Mouse (Mus musculus) forebrain, embryonic 16.5 days (tissue): Measurements from ENCODE around the gene F2rl3. TPM values are rescaled to one million over a fixed set of nuclear protein-coding genes. Genes with fewer than 3 reads are reported as not detected.

ENCODE experiments used
- ATAC-seq: fragments of 200-750 bp; cut with Nextera tagmentation; 2 replicates; pipeline ENCODE4 v1.8.0; 2017; ENCODE audit warnings: mild to moderate bottlenecking, moderate library complexity
- H3K27ac ChIP-seq: fragments of 300-500 bp; sonication (generic); 2 replicates; pipeline ENCODE4 v1.5.1; 2014; ENCODE audit warnings: low read length, control low read depth
- H3K27me3 ChIP-seq: fragments of 300-500 bp; sonication (generic); replicated peaks from 2 replicates; pipeline ENCODE4 v1.6.1; 2014; ENCODE audit warnings: low read length; ENCODE audit not compliant: control insufficient read depth, insufficient read depth
- H3K36me3 ChIP-seq: fragments of 300-500 bp; sonication (generic); 2 replicates; pipeline ENCODE4 v1.6.1; 2014; ENCODE audit not compliant: control insufficient read depth, insufficient read depth
- H3K4me1 ChIP-seq: fragments of 300-500 bp; sonication (generic); replicated peaks from 2 replicates; pipeline ENCODE4 v1.6.1; 2014; ENCODE audit warnings: low read length; ENCODE audit not compliant: control insufficient read depth, insufficient read depth
- H3K4me2 ChIP-seq: fragments of 300-500 bp; sonication (generic); 2 replicates; pipeline ENCODE4 v1.6.1; 2014; ENCODE audit warnings: mild to moderate bottlenecking, low read length, control low read depth
- H3K4me3 ChIP-seq: fragments of 300-500 bp; sonication (generic); replicated peaks from 2 replicates; pipeline ENCODE4 v1.5.1; 2014; ENCODE audit warnings: mild to moderate bottlenecking, low read length, control low read depth
- H3K9ac ChIP-seq: fragments of 300-500 bp; sonication (generic); replicated peaks from 2 replicates; pipeline ENCODE4 v1.6.1; 2014; ENCODE audit warnings: low read depth, low read length, control low read depth
- H3K9me3 ChIP-seq: fragments of 300-500 bp; sonication (generic); 2 replicates; pipeline ENCODE4 v1.6.1; 2016; ENCODE audit warnings: low read length; ENCODE audit not compliant: control insufficient read depth
- WGBS: fragments of 180-500 bp; shearing (Covaris S2); extraction: QIAGEN DNeasy Blood & Tissue Kit; methylation state at CpG from one replicate; pipeline ENCODE4 v1.1.7; 2014; 5-methylcytosine and 5-hydroxymethylcytosine counted together
- polyA plus RNA-seq: library from polyadenylated mRNA; unstranded; fragments of >200 nt; fragmentation: Nextera tagmentation; extraction: Ambion mirVana; gene quantifications from 2 replicates; pipeline ENCODE4 v1.2.1, GENCODE M21; 2015

F2rl3 gene
- polyA plus RNA-seq, 1 experiment from 2014 or later: 0.19 TPM

DNA sequence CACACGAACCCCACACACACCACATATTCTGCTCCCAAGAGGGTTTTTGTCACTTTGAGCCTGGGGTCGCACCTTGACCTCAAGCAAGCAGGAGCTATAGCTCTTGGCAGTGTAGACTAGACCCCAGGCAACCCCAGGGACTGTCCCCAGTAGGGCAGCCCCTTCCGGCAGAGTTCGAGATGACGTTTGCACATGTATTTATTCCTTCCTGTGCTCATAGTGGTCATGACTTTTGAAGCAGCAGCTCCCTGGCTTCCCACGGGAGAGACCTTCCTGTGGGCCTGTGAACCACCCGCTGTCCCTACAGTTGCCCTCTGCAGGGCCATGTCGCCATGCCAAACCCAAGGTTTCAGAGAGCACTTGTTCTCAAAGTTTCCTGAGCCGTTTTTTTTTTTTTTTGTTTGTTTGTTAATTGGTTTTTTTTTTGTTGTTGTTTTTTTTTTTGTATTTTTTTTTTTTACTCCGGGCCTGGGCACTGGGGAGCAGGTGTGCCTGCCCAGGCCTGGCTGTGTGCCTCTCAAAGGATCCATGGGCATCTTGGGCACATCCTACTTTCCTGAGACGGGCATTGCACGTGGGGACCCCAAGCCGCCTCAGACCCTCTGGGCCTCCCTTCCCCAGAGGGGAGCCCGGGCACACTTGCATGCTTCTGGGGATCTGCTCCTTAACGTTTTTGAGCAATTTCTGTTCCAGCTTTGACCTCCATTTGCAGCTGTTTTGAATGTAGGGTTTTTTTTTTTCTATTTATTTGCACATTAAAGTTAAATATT lies 4.1 kb upstream of the F2rl3 start:
- no peak for ATAC-seq

DNA sequence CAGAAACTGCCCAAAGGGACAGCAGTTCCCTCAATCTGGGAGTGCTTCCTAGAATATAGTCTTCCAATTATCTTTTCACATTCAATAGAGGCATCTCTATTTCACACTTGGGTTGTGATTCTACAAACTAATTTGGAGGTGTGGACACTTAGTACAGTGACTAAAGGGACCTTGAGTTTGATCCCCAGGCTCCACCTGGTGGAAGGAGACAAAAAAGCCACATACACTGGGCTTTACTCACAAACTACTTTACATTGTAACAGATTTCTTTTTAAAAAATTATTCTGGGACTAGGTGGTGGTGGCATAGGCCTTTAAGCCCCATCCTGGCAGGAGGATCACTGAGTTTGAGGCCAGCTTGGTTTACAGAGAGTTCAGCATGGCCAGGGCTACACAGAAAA lies 3.4 kb upstream of the F2rl3 start:
- Histone ChIP-seq H3K27me3 (no peaks in the 10 kb centered on the region), H3K4me2 (no peak overlapping the region), H3K9ac (no peak overlapping the region), H3K27ac (no peak overlapping the region), H3K4me3 (no peak overlapping the region), H3K4me1 (no peaks in the 10 kb centered on the region), H3K36me3 (peaks cover 37% of the 10 kb centered on the region), H3K9me3 (no peaks in the 10 kb centered on the region)
- ATAC-seq: no peak

More for the DNA sequence above, 4.1 kb upstream of the F2rl3 start:
- H3K27ac ChIP-seq: no peak overlapping the region
- H3K9ac ChIP-seq: no peak overlapping the region
- 94% methylated on average over 15 of the region's 15 CpGs for WGBS
- H3K4me1 ChIP-seq: no peaks in the 10 kb centered on the region
- no peaks in the 10 kb centered on the region for H3K27me3 ChIP-seq
- peaks cover 44% of the 10 kb centered on the region for H3K36me3 ChIP-seq
- H3K4me3 ChIP-seq: no peak overlapping the region
- no peak overlapping the region for H3K4me2 ChIP-seq
- no peaks in the 10 kb centered on the region for H3K9me3 ChIP-seq

DNA sequence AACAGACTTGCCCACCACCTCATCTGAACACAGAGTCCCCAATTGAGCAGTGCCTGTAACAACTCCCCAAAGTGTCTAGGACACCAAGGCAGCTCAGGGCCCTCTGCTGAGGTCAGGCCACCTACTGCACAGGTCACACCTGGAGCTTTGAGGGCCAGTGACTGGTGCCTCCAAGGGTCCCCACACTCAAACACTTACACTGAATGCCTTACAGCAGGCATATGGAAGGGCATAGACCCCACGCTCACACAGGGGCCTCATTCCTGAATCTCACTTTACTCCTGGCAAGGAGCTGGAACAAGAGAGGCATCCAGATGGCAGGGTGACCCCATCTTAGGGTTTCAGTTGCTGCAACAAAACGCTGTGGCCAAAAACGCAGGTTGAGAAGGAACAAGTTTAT lies 1.5 kb upstream of the F2rl3 start:
- H3K4me3 ChIP-seq: no peak overlapping the region
- no peak overlapping the region for H3K27ac ChIP-seq
- H3K4me2 ChIP-seq: no peak overlapping the region
- peaks cover 27% of the 10 kb centered on the region for H3K36me3 ChIP-seq
- H3K9me3 ChIP-seq: no peaks in the 10 kb centered on the region
- H3K27me3 ChIP-seq: no peaks in the 10 kb centered on the region
- WGBS: 90% methylated on average over 3 of the region's 3 CpGs
- no peak overlapping the region for H3K9ac ChIP-seq
- no peaks in the 10 kb centered on the region for H3K4me1 ChIP-seq
- no peak for ATAC-seq

DNA sequence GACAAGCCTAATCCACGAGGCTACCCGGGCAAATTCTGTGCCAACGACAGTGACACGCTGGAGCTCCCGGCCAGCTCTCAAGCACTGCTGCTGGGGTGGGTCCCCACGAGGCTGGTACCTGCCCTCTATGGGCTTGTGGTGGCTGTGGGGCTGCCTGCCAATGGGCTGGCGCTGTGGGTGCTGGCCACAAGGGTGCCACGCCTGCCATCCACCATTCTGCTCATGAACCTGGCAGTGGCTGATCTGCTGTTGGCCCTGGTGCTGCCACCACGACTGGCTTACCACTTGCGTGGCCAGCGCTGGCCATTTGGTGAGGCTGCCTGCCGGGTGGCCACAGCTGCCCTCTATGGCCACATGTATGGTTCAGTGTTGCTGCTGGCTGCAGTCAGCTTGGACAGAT lies 626 bp downstream of the F2rl3 start:
- H3K9ac ChIP-seq: no peak overlapping the region
- no peaks in the 10 kb centered on the region for H3K27me3 ChIP-seq
- no peaks in the 10 kb centered on the region for H3K4me1 ChIP-seq
- no peak overlapping the region for H3K27ac ChIP-seq
- no peak for ATAC-seq
- WGBS: 84% methylated on average over 12 of the region's 12 CpGs
- H3K36me3 ChIP-seq: peaks cover 11% of the 10 kb centered on the region
- no peaks in the 10 kb centered on the region for H3K9me3 ChIP-seq
- H3K4me2 ChIP-seq: no peak overlapping the region
- H3K4me3 ChIP-seq: no peak overlapping the region

DNA sequence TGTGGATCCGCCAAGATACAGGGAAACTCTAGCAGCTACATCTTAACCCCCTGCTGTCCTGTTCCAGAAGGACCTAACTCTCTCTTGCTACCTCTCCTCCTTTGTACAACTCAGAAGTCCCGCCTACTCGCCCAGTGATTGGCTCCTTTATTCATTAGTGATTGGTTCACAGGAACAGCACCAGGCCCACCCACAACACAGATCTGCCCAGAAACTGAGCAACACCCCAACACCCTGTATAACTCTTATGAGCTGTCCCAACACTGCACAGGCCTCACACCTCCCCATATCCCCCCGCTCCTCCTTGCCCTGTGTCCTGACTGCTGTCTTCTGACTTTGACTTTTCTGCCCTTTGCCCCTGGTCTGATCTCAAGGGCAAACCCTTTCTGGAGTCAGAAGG lies 4.0 kb downstream of the F2rl3 start:
- WGBS: 53% methylated on average over 4 of the region's 4 CpGs
- H3K4me3 ChIP-seq: no peak overlapping the region
- H3K4me2 ChIP-seq: no peak overlapping the region
- H3K36me3 ChIP-seq: no peaks in the 10 kb centered on the region
- no peaks in the 10 kb centered on the region for H3K9me3 ChIP-seq
- H3K9ac ChIP-seq: no peak overlapping the region
- no peak for ATAC-seq
- H3K27ac ChIP-seq: no peak overlapping the region
- no peaks in the 10 kb centered on the region for H3K27me3 ChIP-seq
- no peaks in the 10 kb centered on the region for H3K4me1 ChIP-seq

DNA sequence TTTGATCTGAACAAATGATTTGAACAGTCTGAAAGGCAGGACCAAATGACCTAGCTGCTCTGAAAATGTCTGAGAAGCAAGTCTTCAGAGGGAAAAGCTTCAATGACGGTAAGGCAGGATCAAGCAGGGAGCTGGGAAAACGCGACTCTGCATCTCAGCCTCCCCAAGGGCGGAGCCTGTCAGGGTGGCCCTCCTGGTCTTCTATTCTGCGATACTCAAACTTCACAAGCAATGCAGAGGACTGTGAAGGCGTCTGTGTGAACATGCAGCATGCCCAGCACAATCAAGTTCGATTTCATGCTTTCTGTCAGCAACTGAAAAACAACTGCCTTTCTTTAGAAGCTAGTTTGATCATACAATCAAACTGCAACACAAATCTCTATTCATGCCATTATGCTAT lies 5.1 kb downstream of the F2rl3 start:
- Histone ChIP-seq H3K27ac (no peak overlapping the region), H3K9me3 (no peaks in the 10 kb centered on the region), H3K4me1 (no peaks in the 10 kb centered on the region), H3K27me3 (no peaks in the 10 kb centered on the region), H3K4me3 (no peak overlapping the region), H3K9ac (no peak overlapping the region), H3K4me2 (no peak overlapping the region), H3K36me3 (no peaks in the 10 kb centered on the region)
- 34% methylated on average over 7 of the region's 7 CpGs for WGBS
- ATAC-seq: no peak

DNA sequence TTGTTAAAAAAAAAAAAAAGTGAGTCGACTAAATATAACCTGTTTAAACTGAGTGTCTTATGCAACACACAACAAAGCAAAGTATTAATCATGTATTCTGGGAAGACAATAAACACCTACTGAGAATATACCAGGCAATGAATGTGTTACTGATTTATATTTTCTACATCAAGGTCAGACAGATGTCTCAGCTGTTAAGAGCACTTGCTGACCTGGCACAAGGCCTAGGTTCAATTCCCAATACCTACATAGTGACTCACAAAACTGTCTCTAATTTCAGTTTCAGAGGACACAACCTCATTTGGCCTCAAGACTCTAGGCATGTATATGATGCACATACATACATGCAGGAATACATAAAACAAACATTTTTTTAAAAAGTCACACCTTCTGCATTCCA lies 16.1 kb downstream of the F2rl3 start:
- Histone ChIP-seq H3K4me1 (no peaks in the 10 kb centered on the region), H3K4me3 (no peak overlapping the region), H3K9me3 (no peaks in the 10 kb centered on the region), H3K27ac (no peak overlapping the region), H3K27me3 (no peaks in the 10 kb centered on the region), H3K36me3 (no peaks in the 10 kb centered on the region), H3K4me2 (no peak overlapping the region), H3K9ac (no peak overlapping the region)
- no peak for ATAC-seq
- WGBS: 96% methylated on average over 1 of the region's 1 CpGs

DNA sequence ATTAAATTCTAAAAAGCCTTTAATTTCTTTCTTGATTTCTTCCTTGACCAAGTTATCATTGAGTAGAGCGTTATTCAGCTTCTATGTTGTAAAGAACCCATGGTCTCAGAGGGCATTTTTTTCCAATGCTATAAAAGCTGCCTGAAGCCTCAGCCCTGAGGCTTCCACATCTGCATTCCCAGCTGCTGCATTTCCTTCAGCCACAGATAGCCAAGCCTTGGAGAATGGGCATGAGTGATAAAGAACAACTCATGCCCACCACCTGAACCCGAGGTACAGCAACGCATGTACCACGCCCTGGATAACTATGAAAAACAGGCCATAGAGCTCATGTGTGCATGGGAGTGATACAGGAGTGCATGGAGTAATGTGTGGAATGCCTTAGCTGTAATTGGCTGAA lies 19.0 kb downstream of the F2rl3 start:
- H3K4me2 ChIP-seq: no peak overlapping the region
- no peaks in the 10 kb centered on the region for H3K4me1 ChIP-seq
- no peaks in the 10 kb centered on the region for H3K36me3 ChIP-seq
- no peaks in the 10 kb centered on the region for H3K27me3 ChIP-seq
- no peak overlapping the region for H3K4me3 ChIP-seq
- WGBS: 92% methylated on average over 4 of the region's 4 CpGs
- no peak overlapping the region for H3K9ac ChIP-seq
- no peak for ATAC-seq
- no peak overlapping the region for H3K27ac ChIP-seq
- no peaks in the 10 kb centered on the region for H3K9me3 ChIP-seq

DNA sequence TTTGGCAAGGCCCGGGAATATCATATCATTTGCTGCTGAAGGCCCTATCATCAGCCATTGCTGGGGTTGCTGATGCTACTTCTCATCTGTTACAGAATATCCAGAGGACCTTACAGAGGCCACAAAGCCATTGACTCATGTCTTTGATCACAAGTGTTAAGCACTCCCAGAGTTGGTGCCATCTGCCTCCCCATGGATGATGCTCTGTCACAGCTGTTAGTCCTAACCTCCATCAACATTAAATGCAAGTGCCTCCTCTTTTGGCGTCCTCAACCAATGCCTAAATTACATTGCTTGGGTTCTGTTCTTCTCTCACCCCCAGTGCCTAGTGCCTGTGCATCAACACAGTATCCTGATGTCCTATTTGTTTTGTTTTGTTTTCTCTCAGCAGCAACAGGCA lies 39.9 kb downstream of the F2rl3 start:
- H3K27ac ChIP-seq: no peak overlapping the region
- H3K36me3 ChIP-seq: no peaks in the 10 kb centered on the region
- no peak for ATAC-seq
- no peak overlapping the region for H3K4me3 ChIP-seq
- no peak overlapping the region for H3K9ac ChIP-seq
- H3K4me2 ChIP-seq: no peak overlapping the region
- no peaks in the 10 kb centered on the region for H3K4me1 ChIP-seq
- no peaks in the 10 kb centered on the region for H3K27me3 ChIP-seq
- WGBS: 90% methylated on average over 2 of the region's 2 CpGs
- H3K9me3 ChIP-seq: no peaks in the 10 kb centered on the region

DNA sequence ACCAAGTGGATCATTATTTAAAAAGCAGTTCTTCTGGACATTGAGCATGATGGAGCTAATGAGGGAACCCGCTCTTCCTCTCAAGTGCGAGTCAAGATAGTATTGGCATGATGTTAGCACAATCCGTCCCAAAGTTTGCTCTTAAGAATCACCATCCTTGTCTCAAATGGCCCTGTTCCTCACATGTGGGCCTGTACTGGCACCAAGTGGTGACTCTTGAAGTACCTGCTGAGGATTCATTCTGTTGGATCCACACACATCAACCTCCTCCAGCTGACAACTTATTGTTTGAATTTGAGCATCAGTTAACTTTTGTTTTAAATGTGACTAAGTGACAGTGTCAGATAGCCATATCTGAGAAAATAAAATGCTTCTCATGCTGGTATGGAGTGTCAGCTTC lies 51.0 kb downstream of the F2rl3 start:
- H3K27ac ChIP-seq: no peak overlapping the region
- H3K27me3 ChIP-seq: no peaks in the 10 kb centered on the region
- no peaks in the 10 kb centered on the region for H3K9me3 ChIP-seq
- no peak overlapping the region for H3K9ac ChIP-seq
- peaks cover 12% of the 10 kb centered on the region for H3K36me3 ChIP-seq
- 86% methylated on average over 3 of the region's 3 CpGs for WGBS
- ATAC-seq: no peak
- no peak overlapping the region for H3K4me3 ChIP-seq
- no peaks in the 10 kb centered on the region for H3K4me1 ChIP-seq
- H3K4me2 ChIP-seq: no peak overlapping the region
